Comparison of ENCODE assay signal across 30 mouse cellular contexts in genomic region chr3:81120664-81121063, GRCm38 (mm10).
"Had no signal": no experiment of that assay in that cellular context is flagged by ENCODE, and none has a peak within 500 bp of the region (broad histone marks: within the 10 kb centered on the region; RNA-seq: fewer than 3 reads in every experiment).

No protein-coding gene starts in this region.

- ATAC-seq: liver, embryonic 12.5 days; liver, postnatal 0 days; lung, postnatal 0 days; midbrain, embryonic 13.5 days; midbrain, embryonic 15.5 days; midbrain, embryonic 16.5 days had no signal

- DNase-seq: left cerebral cortex, postnatal 4 days; liver; liver, embryonic 13.5 days; liver, postnatal 0 days; lung, adult 18-20 months; lung, adult 2 months; lung, embryonic 14.5 days; lung, postnatal 10 days; lung, postnatal 14 days; lung, postnatal 36 days; lung, postnatal 4 days; midbrain, embryonic 14.5 days had no signal

- H3K27me3 ChIP-seq: limb, embryonic 12.5 days; limb, embryonic 13.5 days; limb, embryonic 15.5 days; liver, embryonic 12.5 days; liver, embryonic 13.5 days; liver, embryonic 15.5 days; lung, embryonic 15.5 days; megakaryocyte, embryonic 14.5 days; midbrain, embryonic 12.5 days; midbrain, embryonic 13.5 days; midbrain, embryonic 15.5 days; neural tube, embryonic 12.5 days had no signal

- H3K4me1 ChIP-seq: limb, embryonic 10.5 days; limb, embryonic 12.5 days; limb, embryonic 13.5 days; limb, embryonic 15.5 days; liver, embryonic 12.5 days; liver, embryonic 13.5 days; liver, embryonic 15.5 days; lung, embryonic 15.5 days; megakaryocyte, embryonic 14.5 days; midbrain, embryonic 12.5 days; midbrain, embryonic 13.5 days; midbrain, embryonic 15.5 days; neural tube, embryonic 12.5 days had no signal

- H3K27ac ChIP-seq: limb, embryonic 10.5 days; limb, embryonic 12.5 days; limb, embryonic 13.5 days; limb, embryonic 15.5 days; liver, embryonic 12.5 days; liver, embryonic 13.5 days; liver, embryonic 14.5 days; liver, embryonic 15.5 days; lung, embryonic 15.5 days; macrophage; midbrain, embryonic 10.5 days; midbrain, embryonic 12.5 days; midbrain, embryonic 13.5 days; midbrain, embryonic 15.5 days; neural tube, embryonic 12.5 days had no signal

- H3K4me3 ChIP-seq: limb, embryonic 10.5 days; limb, embryonic 12.5 days; limb, embryonic 13.5 days; limb, embryonic 15.5 days; liver, embryonic 12.5 days; liver, embryonic 13.5 days; liver, embryonic 15.5 days; lung, embryonic 15.5 days; megakaryocyte, embryonic 14.5 days; midbrain, embryonic 10.5 days; midbrain, embryonic 12.5 days; midbrain, embryonic 13.5 days; midbrain, embryonic 15.5 days; myocyte; neural tube, embryonic 12.5 days had no signal
